Mouse (Mus musculus) T-helper 2 cell (primary cell): ENCODE measurements around the gene Nedd8.

Source experiments
- in situ Hi-C: fragments of 300-600 bp; cut with MboI, MseI; formaldehyde crosslinking; loops from one replicate; pipeline ENCODE4 v1.15.1; 2025; ENCODE audit warnings: high pct_unique_total_duplicates

Gene Nedd8

DNA sequence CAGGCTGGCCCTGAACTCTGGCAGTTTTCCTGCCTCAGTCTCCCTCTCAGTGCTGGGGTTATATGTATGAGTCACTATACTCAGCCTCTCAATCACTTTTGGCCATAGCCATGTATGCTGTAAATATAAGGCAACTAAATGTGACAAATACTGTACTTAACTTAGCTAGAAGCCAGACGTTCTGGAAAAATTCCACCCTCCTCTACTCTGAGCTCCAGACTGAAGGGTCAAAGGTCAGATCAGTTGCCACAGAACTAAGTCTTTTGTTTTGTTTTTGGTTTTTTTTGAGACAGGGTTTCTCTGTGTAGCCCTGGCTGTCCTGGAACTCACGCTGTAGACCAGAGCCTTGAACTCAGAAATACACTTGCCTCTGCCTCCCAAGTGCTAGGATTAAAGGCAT is 56.0 kb downstream of the Nedd8 start:
- in situ Hi-C loops = no loop called here

DNA sequence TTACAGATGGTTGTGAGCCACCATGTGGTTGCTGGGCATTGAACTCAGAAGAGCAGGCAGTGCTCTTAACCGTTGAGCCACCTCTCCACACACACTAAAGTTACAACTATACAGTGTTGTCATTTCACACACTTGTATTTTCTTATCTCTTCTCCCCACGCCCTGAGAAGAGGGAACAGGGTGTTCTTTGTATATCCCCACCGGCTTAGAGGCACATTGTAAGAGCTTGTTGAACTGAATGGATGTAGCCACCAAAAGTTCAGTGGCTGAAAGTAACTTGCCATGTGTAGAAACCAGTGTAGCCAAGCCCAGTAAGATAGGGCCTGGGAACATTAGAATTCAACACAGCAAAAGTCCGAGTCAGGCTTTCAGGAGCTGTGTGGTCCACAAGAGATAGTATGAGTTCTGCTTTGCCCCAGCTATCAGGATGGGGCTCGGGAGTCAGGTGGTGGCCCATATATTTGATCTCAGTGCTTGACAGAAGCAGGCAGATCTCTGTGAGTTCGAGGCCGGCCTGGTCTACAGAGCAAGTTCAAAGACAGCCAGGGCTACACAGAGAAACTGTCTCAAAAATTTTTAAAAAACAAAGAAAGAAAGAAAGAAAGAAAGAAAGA is 57.3 kb downstream of the Nedd8 start:
- in situ Hi-C loops = loop anchor here (5.0 kb wide), 1 partner anchor 48 kb away; the partner anchor contains the start of gene Mdp1

DNA sequence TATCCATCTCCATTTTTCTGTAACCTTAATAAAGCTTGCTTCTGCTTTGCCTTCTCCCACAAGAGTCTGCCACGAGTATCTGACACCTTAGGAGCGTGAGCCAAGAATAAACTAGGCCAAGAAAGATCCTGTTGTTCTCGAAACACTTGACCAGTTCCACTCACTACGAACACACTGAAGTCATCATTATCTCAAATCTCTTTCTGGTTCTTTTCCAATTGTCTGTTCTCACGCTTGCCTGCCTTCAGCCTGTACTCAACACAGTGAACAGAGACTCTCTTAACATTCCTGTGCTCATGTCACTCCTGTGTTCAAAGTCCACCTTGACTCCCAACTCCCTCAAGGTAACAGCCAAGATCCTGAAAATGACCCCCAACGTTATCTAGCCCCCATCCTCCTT is 58.6 kb downstream of the Nedd8 start:
- in situ Hi-C loops = loop anchor here (5.0 kb wide), 1 partner anchor 49 kb away; the partner anchor contains the start of gene Mdp1
